Mouse (Mus musculus) midbrain, embryonic 15.5 days (tissue): ENCODE measurements around the gene Fkbp3. TPM values are rescaled to one million over a fixed set of nuclear protein-coding genes. Genes with fewer than 3 reads are reported as not detected.
A peak's percentile ranks its signal among the peaks of the same experiment; 100 is the strongest.

ENCODE experiments used
- ATAC-seq: fragments of 200-750 bp; cut with Nextera tagmentation; replicated peaks from 2 replicates; pipeline ENCODE4 v1.8.0; 2017; ENCODE audit warnings: moderate TSS enrichment
- H3K27ac ChIP-seq: fragments of 300-500 bp; sonication (generic); 2 replicates; pipeline ENCODE4 v1.5.1; 2015; ENCODE audit warnings: mild to moderate bottlenecking, inconsistent platforms
- H3K27me3 ChIP-seq: fragments of 300-500 bp; sonication (generic); replicated peaks from 2 replicates; pipeline ENCODE4 v1.6.1; 2015; ENCODE audit warnings: inconsistent platforms
- H3K36me3 ChIP-seq: fragments of 300-500 bp; sonication (generic); replicated peaks from 2 replicates; pipeline ENCODE4 v1.6.1; 2015; ENCODE audit warnings: inconsistent platforms
- H3K4me1 ChIP-seq: fragments of 300-500 bp; sonication (generic); 2 replicates; pipeline ENCODE4 v1.6.1; 2015; ENCODE audit warnings: inconsistent platforms
- H3K4me2 ChIP-seq: fragments of 300-500 bp; sonication (generic); 2 replicates; pipeline ENCODE4 v1.6.1; 2015; ENCODE audit warnings: inconsistent platforms, mild to moderate bottlenecking, moderate library complexity
- H3K4me3 ChIP-seq: fragments of 300-500 bp; sonication (generic); 2 replicates; pipeline ENCODE4 v1.5.1; 2015; ENCODE audit warnings: mild to moderate bottlenecking, inconsistent platforms
- H3K9ac ChIP-seq: fragments of 300-500 bp; sonication (generic); 2 replicates; pipeline ENCODE4 v1.6.1; 2015; ENCODE audit warnings: mild to moderate bottlenecking, inconsistent platforms
- H3K9me3 ChIP-seq: fragments of 300-500 bp; sonication (generic); 2 replicates; pipeline ENCODE4 v1.6.1; 2016; ENCODE audit warnings: inconsistent platforms
- WGBS: fragments of 180-500 bp; shearing (Covaris S2); methylation state at CpG from one replicate; pipeline ENCODE4 v1.1.7; 2015; ENCODE audit warnings: mixed read lengths; 5-methylcytosine and 5-hydroxymethylcytosine counted together
- polyA plus RNA-seq: library from polyadenylated mRNA; unstranded; fragments of >200 nt; fragmentation: Nextera tagmentation; extraction: Ambion mirVana; gene quantifications from 2 replicates; pipeline ENCODE4 v1.2.1, GENCODE M21; 2015

The Fkbp3 gene
- polyA plus RNA-seq, 1 experiment from 2014 or later: 367 TPM

GRCm38 (mm10) chr12:65072911-65073610 lies 746 bp downstream of the Fkbp3 start:
- peak overlapping the region; percentile 97 for H3K27ac ChIP-seq
- no peaks in the 10 kb centered on the region for H3K27me3 ChIP-seq
- H3K4me2 ChIP-seq: peak overlapping the region; percentile 88
- peak overlapping the region; percentile 66 for H3K4me3 ChIP-seq
- H3K9me3 ChIP-seq: no peaks in the 10 kb centered on the region
- H3K36me3 ChIP-seq: 0 out of 2 replicates have a peak, but pooled peaks cover 11% of the 10 kb centered on the region
- WGBS: 4% methylated on average over 21 of the region's 21 CpGs
- H3K9ac ChIP-seq: peak overlapping the region; percentile 74
- peaks cover 37% of the 10 kb centered on the region for H3K4me1 ChIP-seq
- peak; percentile 80 for ATAC-seq

GRCm38 (mm10) chr12:65068409-65068808 lies 5.4 kb downstream of the Fkbp3 start:
- Histone ChIP-seq H3K4me1 (peaks cover 9% of the 10 kb centered on the region; the same call in 1 of the 2 replicates), H3K27ac (no peak overlapping the region), H3K4me3 (no peak overlapping the region), H3K9ac (no peak overlapping the region), H3K4me2 (no peak overlapping the region), H3K9me3 (no peaks in the 10 kb centered on the region), H3K27me3 (no peaks in the 10 kb centered on the region), H3K36me3 (peaks cover 27% of the 10 kb centered on the region)
- 89% methylated on average over 4 of the region's 4 CpGs for WGBS
- no peak for ATAC-seq

- H3K9me3 ChIP-seq: no peaks in the 10 kb centered on the region
- peaks cover 37% of the 10 kb centered on the region for H3K36me3 ChIP-seq
- 75% methylated on average over 3 of the region's 3 CpGs for WGBS
- no peak overlapping the region for H3K4me2 ChIP-seq
- ATAC-seq: no peak
- no peak overlapping the region for H3K4me3 ChIP-seq
- no peaks in the 10 kb centered on the region for H3K4me1 ChIP-seq
- H3K9ac ChIP-seq: no peak overlapping the region
- H3K27ac ChIP-seq: no peak overlapping the region
- H3K27me3 ChIP-seq: no peaks in the 10 kb centered on the region
Measured at GRCm38 (mm10) chr12:65066234-65066633, 7.6 kb downstream of the Fkbp3 start.

GRCm38 (mm10) chr12:65065241-65065640 lies 8.6 kb downstream of the Fkbp3 start:
- no peak overlapping the region for H3K27ac ChIP-seq
- no peak overlapping the region for H3K4me3 ChIP-seq
- H3K9me3 ChIP-seq: no peaks in the 10 kb centered on the region
- no peaks in the 10 kb centered on the region for H3K27me3 ChIP-seq
- no peaks in the 10 kb centered on the region for H3K4me1 ChIP-seq
- H3K36me3 ChIP-seq: peaks cover 44% of the 10 kb centered on the region
- WGBS: 89% methylated on average over 2 of the region's 2 CpGs
- H3K4me2 ChIP-seq: no peak overlapping the region
- ATAC-seq: no peak
- no peak overlapping the region for H3K9ac ChIP-seq

GRCm38 (mm10) chr12:65061082-65061481 lies 12.7 kb downstream of the Fkbp3 start:
- H3K4me3 ChIP-seq: no peak overlapping the region
- H3K36me3 ChIP-seq: peaks cover 35% of the 10 kb centered on the region
- no peak overlapping the region for H3K9ac ChIP-seq
- no peak overlapping the region for H3K27ac ChIP-seq
- H3K4me2 ChIP-seq: no peak overlapping the region
- H3K9me3 ChIP-seq: no peaks in the 10 kb centered on the region
- no peak for ATAC-seq
- H3K4me1 ChIP-seq: no peaks in the 10 kb centered on the region
- H3K27me3 ChIP-seq: no peaks in the 10 kb centered on the region

- no peak overlapping the region for H3K27ac ChIP-seq
- ATAC-seq: no peak
- no peaks in the 10 kb centered on the region for H3K4me1 ChIP-seq
- 86% methylated on average over 2 of the region's 2 CpGs for WGBS
- H3K9me3 ChIP-seq: no peaks in the 10 kb centered on the region
- no peak overlapping the region for H3K9ac ChIP-seq
- no peak overlapping the region for H3K4me3 ChIP-seq
- H3K27me3 ChIP-seq: no peaks in the 10 kb centered on the region
- H3K36me3 ChIP-seq: peaks cover 30% of the 10 kb centered on the region
- H3K4me2 ChIP-seq: no peak overlapping the region
Measured at GRCm38 (mm10) chr12:65058203-65058602, 15.6 kb downstream of the Fkbp3 start.

GRCm38 (mm10) chr12:65048799-65049198 lies 25.0 kb downstream of the Fkbp3 start:
- Histone ChIP-seq H3K27me3 (no peaks in the 10 kb centered on the region), H3K9ac (no peak overlapping the region), H3K4me1 (no peaks in the 10 kb centered on the region), H3K27ac (no peak overlapping the region), H3K9me3 (no peaks in the 10 kb centered on the region), H3K4me3 (no peak overlapping the region), H3K4me2 (no peak overlapping the region), H3K36me3 (peaks cover 11% of the 10 kb centered on the region)
- ATAC-seq: no peak

- ATAC-seq: no peak
- 47% methylated on average over 4 of the region's 4 CpGs for WGBS
Measured at GRCm38 (mm10) chr12:65037546-65037937, 36.3 kb downstream of the Fkbp3 start.

GRCm38 (mm10) chr12:65036892-65037545 lies 36.8 kb downstream of the Fkbp3 start:
- Histone ChIP-seq H3K9me3 (no peaks in the 10 kb centered on the region), H3K4me3 (peak overlapping the region; percentile 88), H3K27ac (no peak overlapping the region), H3K36me3 (no peaks in the 10 kb centered on the region), H3K4me1 (peaks cover 19% of the 10 kb centered on the region), H3K4me2 (peak overlapping the region; percentile 55), H3K9ac (peak overlapping the region; percentile 77; the same call in 1 of the 2 replicates), H3K27me3 (no peaks in the 10 kb centered on the region)
- 17% methylated on average over 18 of the region's 18 CpGs for WGBS
- peak; percentile 32 for ATAC-seq

More at GRCm38 (mm10) chr12:65037546-65037937, 36.3 kb downstream of the Fkbp3 start:
- no peak overlapping the region for H3K9ac ChIP-seq
- peak overlapping the region; percentile 55 for H3K4me2 ChIP-seq
- H3K27ac ChIP-seq: no peak overlapping the region
- H3K4me3 ChIP-seq: peak overlapping the region; percentile 88
- H3K9me3 ChIP-seq: no peaks in the 10 kb centered on the region
- no peaks in the 10 kb centered on the region for H3K27me3 ChIP-seq
- H3K4me1 ChIP-seq: peaks cover 19% of the 10 kb centered on the region
- no peaks in the 10 kb centered on the region for H3K36me3 ChIP-seq

- ATAC-seq: peak; percentile 95
- Histone ChIP-seq H3K27ac (peak within 1 kb of the TSS; percentile 79), H3K27me3 (no peaks in the 10 kb centered on the region), H3K9me3 (no peaks in the 10 kb centered on the region), H3K9ac (peak within 1 kb of the TSS; percentile 77), H3K4me3 (peak within 1 kb of the TSS; percentile 88), H3K4me2 (peak within 1 kb of the TSS; percentile 55), H3K4me1 (peaks cover 19% of the 10 kb centered on the region), H3K36me3 (no peaks in the 10 kb centered on the region)
- under 1% methylated on average over 64 of the region's 65 CpGs for WGBS
Measured at GRCm38 (mm10) chr12:65036190-65036870, 37.5 kb downstream of the Fkbp3 start, which contains the start of gene Prpf39. Prpf39 (plus strand) TSS chr12:65036333.

- no peaks in the 10 kb centered on the region for H3K36me3 ChIP-seq
- no peak overlapping the region; the same call in 1 of the 2 replicates for H3K9ac ChIP-seq
- peak overlapping the region; percentile 55 for H3K4me2 ChIP-seq
- no peaks in the 10 kb centered on the region for H3K27me3 ChIP-seq
- ATAC-seq: peak; percentile 10; the same call in 1 of the 2 replicates
- H3K27ac ChIP-seq: no peak overlapping the region
- H3K9me3 ChIP-seq: no peaks in the 10 kb centered on the region
- peaks cover 19% of the 10 kb centered on the region for H3K4me1 ChIP-seq
- peak overlapping the region; percentile 88 for H3K4me3 ChIP-seq
- 49% methylated on average over 8 of the region's 8 CpGs for WGBS
Measured at GRCm38 (mm10) chr12:65035839-65036189, 38.0 kb downstream of the Fkbp3 start.

GRCm38 (mm10) chr12:65022842-65023241 lies 51.0 kb downstream of the Fkbp3 start:
- 97% methylated on average over 6 of the region's 6 CpGs for WGBS
- Histone ChIP-seq H3K4me1 (no peaks in the 10 kb centered on the region), H3K27me3 (no peaks in the 10 kb centered on the region), H3K27ac (no peak overlapping the region), H3K4me3 (no peak overlapping the region), H3K4me2 (no peak overlapping the region), H3K9me3 (no peaks in the 10 kb centered on the region), H3K9ac (no peak overlapping the region), H3K36me3 (peaks cover 5% of the 10 kb centered on the region; the same call in 1 of the 2 replicates)
- ATAC-seq: no peak
